Mouse (Mus musculus) neural tube, embryonic 12.5 days (tissue): ENCODE data around the gene Mybpc3. TPM values are rescaled to one million over a fixed set of nuclear protein-coding genes. Genes with fewer than 3 reads are reported as not detected.

ENCODE experiments used
- ATAC-seq: fragments of 200-750 bp; cut with Nextera tagmentation; 2 replicates; pipeline ENCODE4 v1.8.0; 2017; ENCODE audit warnings: low read depth, mild to moderate bottlenecking, moderate TSS enrichment, moderate library complexity; ENCODE audit not compliant: low FRiP score
- H3K27ac ChIP-seq: fragments of 300-500 bp; sonication (generic); 2 replicates; pipeline ENCODE4 v1.5.1; 2016
- H3K27me3 ChIP-seq: fragments of 300-500 bp; sonication (generic); replicated peaks from 2 replicates; pipeline ENCODE4 v1.6.1; 2016; ENCODE audit warnings: mild to moderate bottlenecking
- H3K36me3 ChIP-seq: fragments of 300-500 bp; sonication (generic); 2 replicates; pipeline ENCODE4 v1.6.1; 2016; ENCODE audit warnings: mild to moderate bottlenecking
- H3K4me1 ChIP-seq: fragments of 300-500 bp; sonication (generic); 2 replicates; pipeline ENCODE4 v1.6.1; 2016
- H3K4me2 ChIP-seq: fragments of 300-500 bp; sonication (generic); replicated peaks from 2 replicates; pipeline ENCODE4 v1.6.1; 2016; ENCODE audit warnings: mild to moderate bottlenecking
- H3K4me3 ChIP-seq: fragments of 300-500 bp; sonication (generic); 2 replicates; pipeline ENCODE4 v1.5.1; 2016
- H3K9ac ChIP-seq: fragments of 300-500 bp; sonication (generic); 2 replicates; pipeline ENCODE4 v1.6.1; 2016; ENCODE audit warnings: mild to moderate bottlenecking
- H3K9me3 ChIP-seq: fragments of 300-500 bp; sonication (generic); 2 replicates; pipeline ENCODE4 v1.6.1; 2016; ENCODE audit warnings: mild to moderate bottlenecking
- WGBS: fragments of 180-500 bp; shearing (Covaris S2); methylation state at CpG from one replicate; pipeline ENCODE4 v1.1.7; 2016; 5-methylcytosine and 5-hydroxymethylcytosine counted together
- polyA plus RNA-seq: library from polyadenylated mRNA; unstranded; fragments of >200 nt; fragmentation: Nextera tagmentation; extraction: Ambion mirVana; gene quantifications from 2 replicates; pipeline ENCODE4 v1.2.1, GENCODE M21; 2016

Gene Mybpc3
- polyA plus RNA-seq, 1 experiment from 2014 or later = 0.30 TPM

GRCm38 (mm10) chr2:91132035-91132434, 14.1 kb downstream of the Mybpc3 start:
- H3K4me1 ChIP-seq = no peaks in the 10 kb centered on the region
- no peak overlapping the region for H3K9ac ChIP-seq
- WGBS = 78% methylated on average over 3 of the region's 3 CpGs
- H3K27me3 ChIP-seq = no peaks in the 10 kb centered on the region
- no peak overlapping the region for H3K4me2 ChIP-seq
- peaks cover under 1% of the 10 kb centered on the region; the same call in 1 of the 2 replicates for H3K36me3 ChIP-seq
- no peak for ATAC-seq
- no peak overlapping the region for H3K4me3 ChIP-seq
- H3K9me3 ChIP-seq = no peaks in the 10 kb centered on the region
- H3K27ac ChIP-seq = no peak overlapping the region

- Histone ChIP-seq H3K4me1 (no peaks in the 10 kb centered on the region), H3K4me3 (no peak overlapping the region), H3K9me3 (no peaks in the 10 kb centered on the region), H3K36me3 (peaks cover 42% of the 10 kb centered on the region), H3K27ac (no peak overlapping the region), H3K9ac (no peak overlapping the region), H3K27me3 (no peaks in the 10 kb centered on the region), H3K4me2 (no peak overlapping the region)
- no peak for ATAC-seq
- 85% methylated on average over 11 of the region's 11 CpGs for WGBS
Measured at GRCm38 (mm10) chr2:91136513-91137412, 18.8 kb downstream of the Mybpc3 start.

- no peak for ATAC-seq
- no peaks in the 10 kb centered on the region for H3K4me1 ChIP-seq
- H3K4me3 ChIP-seq = no peak overlapping the region
- H3K27ac ChIP-seq = no peak overlapping the region
- no peak overlapping the region for H3K9ac ChIP-seq
- 88% methylated on average over 6 of the region's 6 CpGs for WGBS
- no peaks in the 10 kb centered on the region for H3K9me3 ChIP-seq
- no peaks in the 10 kb centered on the region for H3K27me3 ChIP-seq
- H3K4me2 ChIP-seq = no peak overlapping the region
- peaks cover 49% of the 10 kb centered on the region for H3K36me3 ChIP-seq
Measured at GRCm38 (mm10) chr2:91137481-91137880, 19.5 kb downstream of the Mybpc3 start.

- Histone ChIP-seq H3K9me3 (no peaks in the 10 kb centered on the region), H3K27me3 (no peaks in the 10 kb centered on the region), H3K9ac (no peak overlapping the region), H3K36me3 (peaks cover 63% of the 10 kb centered on the region), H3K4me1 (no peaks in the 10 kb centered on the region), H3K4me2 (no peak overlapping the region), H3K27ac (no peak overlapping the region), H3K4me3 (no peak overlapping the region)
- ATAC-seq = no peak
- 76% methylated on average over 5 of the region's 5 CpGs for WGBS
Measured at GRCm38 (mm10) chr2:91139311-91139710, 21.4 kb downstream of the Mybpc3 start.

GRCm38 (mm10) chr2:91139764-91140163, 21.8 kb downstream of the Mybpc3 start:
- H3K9me3 ChIP-seq = no peaks in the 10 kb centered on the region
- no peak overlapping the region for H3K9ac ChIP-seq
- H3K4me2 ChIP-seq = no peak overlapping the region
- H3K36me3 ChIP-seq = peaks cover 67% of the 10 kb centered on the region
- no peak for ATAC-seq
- no peak overlapping the region for H3K27ac ChIP-seq
- H3K4me1 ChIP-seq = no peaks in the 10 kb centered on the region
- H3K27me3 ChIP-seq = no peaks in the 10 kb centered on the region
- 79% methylated on average over 8 of the region's 8 CpGs for WGBS
- H3K4me3 ChIP-seq = no peak overlapping the region

GRCm38 (mm10) chr2:91142920-91143319, 25.0 kb downstream of the Mybpc3 start:
- no peak overlapping the region for H3K4me3 ChIP-seq
- H3K27me3 ChIP-seq = no peaks in the 10 kb centered on the region
- H3K9ac ChIP-seq = no peak overlapping the region
- H3K36me3 ChIP-seq = peaks cover 73% of the 10 kb centered on the region
- H3K9me3 ChIP-seq = no peaks in the 10 kb centered on the region
- whole genome bisulfite sequencing = 94% methylated on average over 6 of the region's 6 CpGs
- no peak for ATAC-seq
- H3K4me2 ChIP-seq = no peak overlapping the region
- H3K4me1 ChIP-seq = no peaks in the 10 kb centered on the region
- H3K27ac ChIP-seq = no peak overlapping the region

GRCm38 (mm10) chr2:91143401-91143800, 25.5 kb downstream of the Mybpc3 start:
- H3K4me3 ChIP-seq = no peak overlapping the region
- no peak overlapping the region for H3K9ac ChIP-seq
- 94% methylated on average over 11 of the region's 11 CpGs for WGBS
- peaks cover 70% of the 10 kb centered on the region for H3K36me3 ChIP-seq
- ATAC-seq = no peak
- H3K4me1 ChIP-seq = no peaks in the 10 kb centered on the region
- H3K27ac ChIP-seq = no peak overlapping the region
- H3K4me2 ChIP-seq = no peak overlapping the region
- no peaks in the 10 kb centered on the region for H3K9me3 ChIP-seq
- H3K27me3 ChIP-seq = no peaks in the 10 kb centered on the region

- H3K4me2 ChIP-seq = no peak overlapping the region
- H3K27me3 ChIP-seq = no peaks in the 10 kb centered on the region
- no peak overlapping the region for H3K4me3 ChIP-seq
- H3K9ac ChIP-seq = no peak overlapping the region
- peaks cover 63% of the 10 kb centered on the region for H3K36me3 ChIP-seq
- no peaks in the 10 kb centered on the region for H3K9me3 ChIP-seq
- H3K4me1 ChIP-seq = no peaks in the 10 kb centered on the region
- ATAC-seq = no peak
- H3K27ac ChIP-seq = no peak overlapping the region
Measured at GRCm38 (mm10) chr2:91148101-91148500, 30.2 kb downstream of the Mybpc3 start.

GRCm38 (mm10) chr2:91151331-91151730, 33.4 kb downstream of the Mybpc3 start:
- H3K9ac ChIP-seq = no peak overlapping the region
- ATAC-seq = no peak
- 81% methylated on average over 1 of the region's 1 CpGs for WGBS
- H3K27ac ChIP-seq = no peak overlapping the region
- no peak overlapping the region for H3K4me3 ChIP-seq
- H3K4me1 ChIP-seq = no peaks in the 10 kb centered on the region
- H3K9me3 ChIP-seq = no peaks in the 10 kb centered on the region
- H3K36me3 ChIP-seq = peaks cover 68% of the 10 kb centered on the region
- H3K27me3 ChIP-seq = no peaks in the 10 kb centered on the region
- no peak overlapping the region for H3K4me2 ChIP-seq

- H3K27ac ChIP-seq = no peak overlapping the region
- H3K36me3 ChIP-seq = peaks cover 75% of the 10 kb centered on the region
- no peak overlapping the region for H3K4me2 ChIP-seq
- no peak overlapping the region for H3K9ac ChIP-seq
- 84% methylated on average over 3 of the region's 3 CpGs for WGBS
- H3K9me3 ChIP-seq = no peaks in the 10 kb centered on the region
- ATAC-seq = no peak
- H3K27me3 ChIP-seq = no peaks in the 10 kb centered on the region
- no peak overlapping the region for H3K4me3 ChIP-seq
- H3K4me1 ChIP-seq = no peaks in the 10 kb centered on the region
Measured at GRCm38 (mm10) chr2:91152885-91153377, 35.0 kb downstream of the Mybpc3 start.

GRCm38 (mm10) chr2:91154091-91154490, 36.1 kb downstream of the Mybpc3 start:
- no peaks in the 10 kb centered on the region for H3K9me3 ChIP-seq
- H3K27me3 ChIP-seq = no peaks in the 10 kb centered on the region
- 96% methylated on average over 3 of the region's 3 CpGs for WGBS
- no peak overlapping the region for H3K4me3 ChIP-seq
- no peak overlapping the region for H3K9ac ChIP-seq
- H3K36me3 ChIP-seq = peaks cover 76% of the 10 kb centered on the region
- H3K4me2 ChIP-seq = no peak overlapping the region
- no peak for ATAC-seq
- H3K27ac ChIP-seq = no peak overlapping the region
- H3K4me1 ChIP-seq = no peaks in the 10 kb centered on the region

- H3K4me2 ChIP-seq = no peak overlapping the region
Measured at GRCm38 (mm10) chr2:91157002-91157752, 39.2 kb downstream of the Mybpc3 start.

More at GRCm38 (mm10) chr2:91157002-91157752, 39.2 kb downstream of the Mybpc3 start:
- no peak for ATAC-seq
- Histone ChIP-seq H3K27me3 (no peaks in the 10 kb centered on the region), H3K9ac (no peak overlapping the region), H3K9me3 (no peaks in the 10 kb centered on the region), H3K4me3 (no peak overlapping the region), H3K27ac (no peak overlapping the region), H3K36me3 (peaks cover 77% of the 10 kb centered on the region), H3K4me1 (no peaks in the 10 kb centered on the region)
- 16% methylated on average over 6 of the region's 6 CpGs for WGBS
